Mouse (Mus musculus): ENCODE measurements around the gene Cpne6. TPM values are rescaled to one million over a fixed set of nuclear protein-coding genes. Genes with fewer than 3 reads are reported as not detected.

Cpne6 gene
- polyA plus RNA-seq, 1 experiment from 2014 or later: not detected

- 72% methylated on average over 5 of the region's 5 CpGs for WGBS
- Histone ChIP-seq H3K4me3 (ENCODE audit: low read depth, low read length) (no peak overlapping the region), H3K4me1 (ENCODE audit: control insufficient read depth, insufficient read depth, low read length) (no peaks in the 10 kb centered on the region), H3K4me2 (ENCODE audit: low read depth, severe bottlenecking) (no peak overlapping the region), H3K36me3 (ENCODE audit: control insufficient read depth, insufficient read depth, low read length) (peaks cover 8% of the 10 kb centered on the region; the same call in 1 of the 2 replicates), H3K27me3 (ENCODE audit: control insufficient read depth, insufficient read depth, low read length) (no peaks in the 10 kb centered on the region), H3K27ac (replicated peaks; ENCODE audit: low read depth, low read length) (no peak overlapping the region), H3K9ac (ENCODE audit: low read length) (no peak overlapping the region), H3K9me3 (ENCODE audit: control insufficient read depth, low read length) (no peaks in the 10 kb centered on the region)
- DNase-seq (ENCODE audit: low spot score) (no peak), ATAC-seq (ENCODE audit: insufficient number of reproducible peaks, low FRiP score, low TSS enrichment, low read depth) (no peak)
Observed at GRCm38 (mm10) chr14:55551347-55551746, 41.1 kb downstream of the Cpne6 start.

- no peak for DNase-seq (ENCODE audit: low spot score)
Observed at GRCm38 (mm10) chr14:55551794-55552193, 41.5 kb downstream of the Cpne6 start.

GRCm38 (mm10) chr14:55554635-55555034, 44.4 kb downstream of the Cpne6 start:
- no peak overlapping the region for H3K27ac ChIP-seq (replicated peaks; ENCODE audit: low read depth, low read length)
- no peaks in the 10 kb centered on the region for H3K27me3 ChIP-seq (ENCODE audit: control insufficient read depth, insufficient read depth, low read length)
- no peak overlapping the region for H3K4me3 ChIP-seq (ENCODE audit: low read depth, low read length)
- no peaks in the 10 kb centered on the region for H3K4me1 ChIP-seq (ENCODE audit: control insufficient read depth, insufficient read depth, low read length)
- ATAC-seq (ENCODE audit: insufficient number of reproducible peaks, low FRiP score, low TSS enrichment, low read depth): no peak
- DNase-seq (ENCODE audit: low spot score): no peak
- H3K9me3 ChIP-seq (ENCODE audit: control insufficient read depth, low read length): no peaks in the 10 kb centered on the region
- H3K4me2 ChIP-seq (ENCODE audit: low read depth, severe bottlenecking): no peak overlapping the region
- H3K9ac ChIP-seq (ENCODE audit: low read length): no peak overlapping the region
- no peaks in the 10 kb centered on the region for H3K36me3 ChIP-seq (ENCODE audit: control insufficient read depth, insufficient read depth, low read length)

More at GRCm38 (mm10) chr14:55551794-55552193, 41.5 kb downstream of the Cpne6 start:
- no peak for ATAC-seq (ENCODE audit: insufficient number of reproducible peaks, low FRiP score, low TSS enrichment, low read depth)
- no peak overlapping the region for H3K9ac ChIP-seq (ENCODE audit: low read length)
- H3K4me3 ChIP-seq (ENCODE audit: low read depth, low read length): no peak overlapping the region
- H3K4me1 ChIP-seq (ENCODE audit: control insufficient read depth, insufficient read depth, low read length): no peaks in the 10 kb centered on the region
- H3K4me2 ChIP-seq (ENCODE audit: low read depth, severe bottlenecking): no peak overlapping the region
- no peaks in the 10 kb centered on the region for H3K9me3 ChIP-seq (ENCODE audit: control insufficient read depth, low read length)
- H3K27ac ChIP-seq (replicated peaks; ENCODE audit: low read depth, low read length): no peak overlapping the region
- H3K36me3 ChIP-seq (ENCODE audit: control insufficient read depth, insufficient read depth, low read length): peaks cover 8% of the 10 kb centered on the region; the same call in 1 of the 2 replicates
- no peaks in the 10 kb centered on the region for H3K27me3 ChIP-seq (ENCODE audit: control insufficient read depth, insufficient read depth, low read length)
- 94% methylated on average over 8 of the region's 8 CpGs for WGBS

GRCm38 (mm10) chr14:55555788-55556187, 45.5 kb downstream of the Cpne6 start:
- no peak for ATAC-seq (ENCODE audit: insufficient number of reproducible peaks, low FRiP score, low TSS enrichment, low read depth)
- no peak overlapping the region for H3K4me2 ChIP-seq (ENCODE audit: low read depth, severe bottlenecking)
- H3K27me3 ChIP-seq (ENCODE audit: control insufficient read depth, insufficient read depth, low read length): no peaks in the 10 kb centered on the region
- H3K36me3 ChIP-seq (ENCODE audit: control insufficient read depth, insufficient read depth, low read length): no peaks in the 10 kb centered on the region
- H3K9me3 ChIP-seq (ENCODE audit: control insufficient read depth, low read length): no peaks in the 10 kb centered on the region
- no peaks in the 10 kb centered on the region for H3K4me1 ChIP-seq (ENCODE audit: control insufficient read depth, insufficient read depth, low read length)
- H3K9ac ChIP-seq (ENCODE audit: low read length): no peak overlapping the region
- no peak overlapping the region for H3K4me3 ChIP-seq (ENCODE audit: low read depth, low read length)
- H3K27ac ChIP-seq (replicated peaks; ENCODE audit: low read depth, low read length): no peak overlapping the region
- DNase-seq (ENCODE audit: low spot score): no peak
- WGBS: 85% methylated on average over 3 of the region's 3 CpGs

- Histone ChIP-seq H3K27me3 (ENCODE audit: control insufficient read depth, insufficient read depth, low read length) (no peaks in the 10 kb centered on the region), H3K4me3 (ENCODE audit: low read depth, low read length) (no peak overlapping the region), H3K9me3 (ENCODE audit: control insufficient read depth, low read length) (no peaks in the 10 kb centered on the region), H3K4me2 (ENCODE audit: low read depth, severe bottlenecking) (no peak overlapping the region), H3K36me3 (ENCODE audit: control insufficient read depth, insufficient read depth, low read length) (no peaks in the 10 kb centered on the region), H3K9ac (ENCODE audit: low read length) (no peak overlapping the region), H3K4me1 (ENCODE audit: control insufficient read depth, insufficient read depth, low read length) (peaks cover 4% of the 10 kb centered on the region; the same call in 1 of the 2 replicates), H3K27ac (replicated peaks; ENCODE audit: low read depth, low read length) (no peak overlapping the region)
- DNase-seq (ENCODE audit: low spot score) (peak; percentile 77), ATAC-seq (ENCODE audit: insufficient number of reproducible peaks, low FRiP score, low TSS enrichment, low read depth) (no peak)
- 24% methylated on average over 5 of the region's 5 CpGs for WGBS
Observed at GRCm38 (mm10) chr14:55557003-55557402, 46.8 kb downstream of the Cpne6 start.

GRCm38 (mm10) chr14:55557587-55557986, 47.3 kb downstream of the Cpne6 start:
- H3K4me3 ChIP-seq (ENCODE audit: low read depth, low read length): no peak overlapping the region
- peaks cover 4% of the 10 kb centered on the region; the same call in 1 of the 2 replicates for H3K4me1 ChIP-seq (ENCODE audit: control insufficient read depth, insufficient read depth, low read length)
- ATAC-seq (ENCODE audit: insufficient number of reproducible peaks, low FRiP score, low TSS enrichment, low read depth) (no peak), DNase-seq (ENCODE audit: low spot score) (no peak)
- H3K4me2 ChIP-seq (ENCODE audit: low read depth, severe bottlenecking): no peak overlapping the region
- H3K27ac ChIP-seq (replicated peaks; ENCODE audit: low read depth, low read length): no peak overlapping the region
- no peak overlapping the region for H3K9ac ChIP-seq (ENCODE audit: low read length)
- H3K27me3 ChIP-seq (ENCODE audit: control insufficient read depth, insufficient read depth, low read length): no peaks in the 10 kb centered on the region
- 94% methylated on average over 3 of the region's 3 CpGs for WGBS
- no peaks in the 10 kb centered on the region for H3K36me3 ChIP-seq (ENCODE audit: control insufficient read depth, insufficient read depth, low read length)
- H3K9me3 ChIP-seq (ENCODE audit: control insufficient read depth, low read length): no peaks in the 10 kb centered on the region

- peaks cover 4% of the 10 kb centered on the region; the same call in 1 of the 2 replicates for H3K4me1 ChIP-seq (ENCODE audit: control insufficient read depth, insufficient read depth, low read length)
- peak overlapping the region; percentile 50; the same call in 1 of the 2 replicates for H3K4me2 ChIP-seq (ENCODE audit: low read depth, severe bottlenecking)
- no peaks in the 10 kb centered on the region for H3K9me3 ChIP-seq (ENCODE audit: control insufficient read depth, low read length)
- H3K27me3 ChIP-seq (ENCODE audit: control insufficient read depth, insufficient read depth, low read length): no peaks in the 10 kb centered on the region
- 59% methylated on average over 6 of the region's 6 CpGs for WGBS
- H3K9ac ChIP-seq (ENCODE audit: low read length): no peak overlapping the region
- no peaks in the 10 kb centered on the region for H3K36me3 ChIP-seq (ENCODE audit: control insufficient read depth, insufficient read depth, low read length)
- peak overlapping the region; percentile 55 for H3K4me3 ChIP-seq (ENCODE audit: low read depth, low read length)
- no peak overlapping the region for H3K27ac ChIP-seq (replicated peaks; ENCODE audit: low read depth, low read length)
- ATAC-seq (ENCODE audit: insufficient number of reproducible peaks, low FRiP score, low TSS enrichment, low read depth): no peak
- DNase-seq (ENCODE audit: low spot score): no peak
Observed at GRCm38 (mm10) chr14:55558740-55559448, 48.6 kb downstream of the Cpne6 start.

- H3K4me2 ChIP-seq (ENCODE audit: low read depth, severe bottlenecking): peak within 1 kb of the TSS; percentile 62
- DNase-seq (ENCODE audit: low spot score) (peak; percentile 93), ATAC-seq (ENCODE audit: insufficient number of reproducible peaks, low FRiP score, low TSS enrichment, low read depth) (peak; percentile 86)
- no peaks in the 10 kb centered on the region for H3K36me3 ChIP-seq (ENCODE audit: control insufficient read depth, insufficient read depth, low read length)
- under 1% methylated on average over 27 of the region's 27 CpGs for WGBS
- H3K9ac ChIP-seq (ENCODE audit: low read length): peak within 1 kb of the TSS; percentile 62
- peak within 1 kb of the TSS; percentile 55 for H3K4me3 ChIP-seq (ENCODE audit: low read depth, low read length)
- H3K27ac ChIP-seq (replicated peaks; ENCODE audit: low read depth, low read length): peak within 1 kb of the TSS; percentile 86
- no peaks in the 10 kb centered on the region for H3K9me3 ChIP-seq (ENCODE audit: control insufficient read depth, low read length)
- H3K27me3 ChIP-seq (ENCODE audit: control insufficient read depth, insufficient read depth, low read length): no peaks in the 10 kb centered on the region
- peaks cover 4% of the 10 kb centered on the region; the same call in 1 of the 2 replicates for H3K4me1 ChIP-seq (ENCODE audit: control insufficient read depth, insufficient read depth, low read length)
Observed at GRCm38 (mm10) chr14:55559799-55560201, 49.6 kb downstream of the Cpne6 start, which contains the start of gene Dcaf11. TSS of gene Dcaf11 (plus strand) at chr14:55560006.

All from limb, embryonic 11.5 days (tissue).